Mouse (Mus musculus) cerebellum, adult 2 months (tissue): ENCODE measurements around the gene Pcgf2.

Source experiments
- CTCF ChIP-seq: fragments of 200-500 bp; IDR thresholded peaks from 2 replicates; pipeline ENCODE4 v1.5.1; 2011; ENCODE audit warnings: low read depth, mild to moderate bottlenecking, control low read depth, low read length, moderate library complexity, borderline replicate concordance; ENCODE audit not compliant: insufficient read depth
- POLR2A ChIP-seq: fragments of 200-500 bp; IDR thresholded peaks from 2 replicates; pipeline ENCODE4 v1.6.1; 2011; ENCODE audit warnings: low read length, control low read depth, borderline replicate concordance; ENCODE audit not compliant: insufficient read depth

DNA sequence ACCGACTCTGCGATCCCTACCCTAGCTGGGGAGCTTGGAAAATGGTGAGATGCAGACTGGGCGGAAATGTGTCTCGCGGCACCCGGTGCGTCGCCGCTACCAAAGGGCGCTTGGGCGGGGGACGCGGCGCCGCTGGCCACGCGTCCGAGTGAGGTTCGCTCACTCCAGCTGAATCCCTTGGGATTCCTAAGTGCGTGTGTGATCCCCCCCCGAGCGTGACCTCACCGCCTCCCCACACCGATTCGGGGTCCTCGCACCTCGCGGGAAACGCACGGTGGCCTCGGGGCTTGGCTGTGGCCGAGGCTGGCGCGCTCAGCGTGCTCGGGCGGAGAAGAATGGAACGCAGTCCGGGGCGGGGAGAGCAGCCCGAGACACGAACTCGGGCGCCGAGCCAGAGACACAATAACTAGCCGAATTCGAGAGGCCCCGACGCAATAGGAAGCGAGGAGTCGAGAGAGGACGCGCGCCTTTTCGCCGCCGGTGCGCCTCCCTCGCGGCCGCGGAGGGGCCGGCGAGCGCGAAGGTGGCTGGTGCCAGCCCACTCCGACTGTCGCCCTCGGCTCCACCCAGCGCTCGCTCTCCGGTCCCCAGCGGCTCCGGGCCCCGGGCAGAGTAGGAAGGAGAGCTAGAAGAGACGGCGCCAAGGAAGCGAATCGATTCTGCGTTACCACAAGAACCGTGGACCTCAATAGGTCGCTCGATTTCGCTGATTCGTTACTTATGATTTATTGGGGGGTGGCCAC lies at the start of gene Pcgf2:
- TF ChIP-seq POLR2A (peak; percentile 44; the same call in 1 of the 2 replicates), CTCF (no peak)
